Mouse (Mus musculus): ENCODE results near the gene Gsdma.

- TF ChIP-seq CTCF (IDR thresholded peaks at IDR 0.05; ENCODE audit: low read depth, low read length) (no peak), POLR2A (IDR thresholded peaks at IDR 0.05; ENCODE audit: insufficient read depth, low read length) (no peak)
Measured at GRCm38 (mm10) chr11:98640091-98640490, 24.1 kb upstream of the Gsdma start.

Data from ES-Bruce4 (cell line).